14 mouse cellular contexts compared by ENCODE assay signal in genomic region chr17:28463701-28464443, GRCm38 (mm10). TPM values are rescaled to one million over a fixed set of nuclear protein-coding genes. Genes with fewer than 3 reads are reported as not detected.
DNase-seq lines count a peak whose midpoint lies in the region; ATAC-seq and TF ChIP-seq lines count a peak whose summit lies in the region.
"Had no signal": no experiment of that assay in that cellular context is flagged by ENCODE, and none has a peak within 500 bp of the region (broad histone marks: within the 10 kb centered on the region; RNA-seq: fewer than 3 reads in every experiment).

No protein-coding gene starts in this region.

- DNase-seq in heart, adult 18-20 months: peak; percentile 53 to 77
- DNase-seq in thymus, postnatal 4 days: peak; percentile 67
- DNase-seq in gastrocnemius, adult 2 months: no peak
- no peak for DNase-seq in right cerebral cortex, postnatal 14 days
- DNase-seq: cerebellum, adult 18-20 months; left cerebral cortex, postnatal 4 days had no signal

- no peak overlapping the region for H3K4me2 ChIP-seq in heart, embryonic 11.5 days
- H3K4me2 ChIP-seq in heart, embryonic 16.5 days (ENCODE audit: low read depth, low read length): no peak overlapping the region
- H3K4me2 ChIP-seq: lung, embryonic 15.5 days had no signal

- H3K27me3 ChIP-seq in heart, embryonic 11.5 days (ENCODE audit: control insufficient read depth, insufficient read depth, low read length): no peaks in the 10 kb centered on the region
- H3K27me3 ChIP-seq in megakaryocyte, embryonic 14.5 days (replicated peaks): no peaks in the 10 kb centered on the region
- no peaks in the 10 kb centered on the region for H3K27me3 ChIP-seq in heart, embryonic 16.5 days (ENCODE audit: control insufficient read depth, insufficient read depth, low read length)
- H3K27me3 ChIP-seq: CH12.LX; lung, embryonic 15.5 days had no signal

- no peak for TF ChIP-seq CTCF in gastrocnemius, adult 2 months (IDR thresholded peaks at IDR 0.05)

- H3K27ac ChIP-seq in heart, embryonic 11.5 days (ENCODE audit: low read depth, low read length): no peak overlapping the region
- H3K27ac ChIP-seq in heart, embryonic 16.5 days (ENCODE audit: low read length): peak overlapping the region; percentile 43
- no peak overlapping the region for H3K27ac ChIP-seq in gastrocnemius, adult 2 months
- H3K27ac ChIP-seq: layer of hippocampus, adult 2 months; lung, embryonic 15.5 days had no signal

- intact Hi-C loops in gastrocnemius, adult 2 months (cut with DNase I): no loop called here

- ATAC-seq in heart, embryonic 11.5 days (replicated peaks; ENCODE audit: insufficient number of reproducible peaks, low FRiP score, low TSS enrichment): no peak
- ATAC-seq in megakaryocyte, adult 5-6 weeks (ENCODE audit: poor library complexity, severe bottlenecking): no peak
- peak; percentile 45 for ATAC-seq in heart, embryonic 16.5 days (replicated peaks; ENCODE audit: extremely low read depth, insufficient read depth, low FRiP score)
- ATAC-seq: activated CD4-positive, CD25-positive, alpha-beta regulatory T cell, adult 4 months had no signal

- no peaks in the 10 kb centered on the region for H3K9me3 ChIP-seq in heart, embryonic 11.5 days (replicated peaks; ENCODE audit: control insufficient read depth, low read length)
- no peaks in the 10 kb centered on the region for H3K9me3 ChIP-seq in megakaryocyte, embryonic 14.5 days
- H3K9me3 ChIP-seq in heart, embryonic 16.5 days (replicated peaks; ENCODE audit: control insufficient read depth, low read length): no peaks in the 10 kb centered on the region
- H3K9me3 ChIP-seq: lung, embryonic 15.5 days had no signal

- 75% methylated on average over 7 of the region's 7 CpGs for WGBS in heart, embryonic 11.5 days (ENCODE audit: insufficient replicate concordance)
- 59% methylated on average over 7 of the region's 7 CpGs for WGBS in heart, embryonic 16.5 days

- no peak overlapping the region for H3K9ac ChIP-seq in heart, embryonic 11.5 days (ENCODE audit: low read depth, low read length)
- no peak overlapping the region for H3K9ac ChIP-seq in heart, embryonic 16.5 days (ENCODE audit: low read length)
- H3K9ac ChIP-seq: lung, embryonic 15.5 days had no signal

- no peaks in the 10 kb centered on the region for H3K36me3 ChIP-seq in heart, embryonic 11.5 days (ENCODE audit: control insufficient read depth, insufficient read depth, low read length)
- H3K36me3 ChIP-seq in megakaryocyte, embryonic 14.5 days (replicated peaks; ENCODE audit: low read length): no peaks in the 10 kb centered on the region
- H3K36me3 ChIP-seq in heart, embryonic 16.5 days (ENCODE audit: control insufficient read depth, insufficient read depth): no peaks in the 10 kb centered on the region
- H3K36me3 ChIP-seq: lung, embryonic 15.5 days had no signal

- no peaks in the 10 kb centered on the region for H3K4me1 ChIP-seq in heart, embryonic 11.5 days (ENCODE audit: control insufficient read depth, insufficient read depth, low read length)
- H3K4me1 ChIP-seq in megakaryocyte, embryonic 14.5 days: peaks cover 51% of the 10 kb centered on the region
- H3K4me1 ChIP-seq in heart, embryonic 16.5 days (ENCODE audit: control insufficient read depth, insufficient read depth, low read length): 0 out of 2 replicates have a peak, but pooled peaks cover 9% of the 10 kb centered on the region

- H3K4me3 ChIP-seq in heart, embryonic 11.5 days (ENCODE audit: low read depth, low read length): no peak overlapping the region
- H3K4me3 ChIP-seq in megakaryocyte, embryonic 14.5 days (replicated peaks): peak overlapping the region; percentile 78
- H3K4me3 ChIP-seq in heart, embryonic 16.5 days (ENCODE audit: low read length): no peak overlapping the region
- H3K4me3 ChIP-seq in gastrocnemius, adult 2 months: no peak overlapping the region
- H3K4me3 ChIP-seq: layer of hippocampus, adult 2 months; lung, embryonic 15.5 days had no signal

RNA-seq across cellular contexts. Expression of gene Fkbp5, which starts 53.5 kb away (rescaled TPM):
- total RNA-seq in heart, adult 18-20 months (2021): 100 to 1,000 TPM in 1 of 2 experiments, 10 to 100 TPM in 1; 65.4 to 103 TPM
- 5.0 and 5.8 TPM in 2 replicates for polyA plus RNA-seq in heart, embryonic 11.5 days (2014; fragmentation: Nextera tagmentation; extraction: Ambion mirVana)
- 8.7 and 25.1 TPM in 2 replicates for polyA plus RNA-seq in megakaryocyte, embryonic 14.5 days (2012; ENCODE audit: insufficient read depth, low replicate concordance)
- 12.8 and 17.9 TPM in 2 replicates for total RNA-seq in megakaryocyte, adult 5-6 weeks (2015)
- 25.9 and 26.8 TPM in 2 replicates for total RNA-seq in megakaryocyte, adult 5-6 weeks (2017)
- 34.9 and 54.5 TPM in 2 replicates for polyA plus RNA-seq in heart, embryonic 16.5 days (2015; fragmentation: Nextera tagmentation; extraction: Ambion mirVana)
- 100 to 1,000 TPM; 106 to 153 TPM for total RNA-seq in gastrocnemius, adult 2 months (2021)

Comparison
In these comparisons a context has a peak if more than half of its experiments do, and no peak if none do; other contexts are left out.
1. DNase-seq: peak in heart, adult 18-20 months (2 of 2) and thymus, postnatal 4 days (single experiment); none in gastrocnemius, adult 2 months (single experiment) and right cerebral cortex, postnatal 14 days (single experiment).